Mouse (Mus musculus) stomach, embryonic 16.5 days (tissue): ENCODE data around the gene Klhl40. TPM values are rescaled to one million over a fixed set of nuclear protein-coding genes. Genes with fewer than 3 reads are reported as not detected.
A peak's percentile ranks its signal among the peaks of the same experiment; 100 is the strongest.

Experiments used
- ATAC-seq: fragments of 200-750 bp; cut with Nextera tagmentation; 2 replicates; pipeline ENCODE4 v1.8.0; 2017; ENCODE audit warnings: moderate number of reproducible peaks, moderate TSS enrichment; ENCODE audit not compliant: insufficient read depth, low FRiP score
- H3K27ac ChIP-seq: fragments of 300-500 bp; sonication (generic); 2 replicates; pipeline ENCODE4 v1.5.1; 2014; ENCODE audit warnings: low read length
- H3K27me3 ChIP-seq: fragments of 300-500 bp; sonication (generic); 2 replicates; pipeline ENCODE4 v1.6.1; 2014; ENCODE audit warnings: low read length, control low read depth, mixed read lengths; ENCODE audit not compliant: control insufficient read depth, insufficient read depth
- H3K36me3 ChIP-seq: fragments of 300-500 bp; sonication (generic); 2 replicates; pipeline ENCODE4 v1.6.1; 2014; ENCODE audit warnings: low read length; ENCODE audit not compliant: control insufficient read depth, insufficient read depth
- H3K4me1 ChIP-seq: fragments of 300-500 bp; sonication (generic); 2 replicates; pipeline ENCODE4 v1.6.1; 2014; ENCODE audit warnings: low read length, control low read depth, mixed read lengths; ENCODE audit not compliant: control insufficient read depth, insufficient read depth
- H3K4me2 ChIP-seq: fragments of 300-500 bp; sonication (generic); 2 replicates; pipeline ENCODE4 v1.6.1; 2014; ENCODE audit warnings: low read depth, low read length, mixed read lengths
- H3K4me3 ChIP-seq: fragments of 300-500 bp; sonication (generic); replicated peaks from 2 replicates; pipeline ENCODE4 v1.5.1; 2014; ENCODE audit warnings: mild to moderate bottlenecking, low read length
- H3K9ac ChIP-seq: fragments of 300-500 bp; sonication (generic); 2 replicates; pipeline ENCODE4 v1.6.1; 2014; ENCODE audit warnings: low read length
- H3K9me3 ChIP-seq: fragments of 300-500 bp; sonication (generic); replicated peaks from 2 replicates; pipeline ENCODE4 v1.6.1; 2016; ENCODE audit warnings: low read length, control low read depth; ENCODE audit not compliant: control insufficient read depth
- WGBS: fragments of 180-500 bp; shearing (Covaris S2); extraction: QIAGEN DNeasy Blood & Tissue Kit; methylation state at CpG from one replicate; pipeline ENCODE4 v1.1.7; 2014; 5-methylcytosine and 5-hydroxymethylcytosine counted together
- polyA plus RNA-seq: library from polyadenylated mRNA; unstranded; fragments of >200 nt; fragmentation: Nextera tagmentation; extraction: Ambion mirVana; gene quantifications from 2 replicates; pipeline ENCODE4 v1.2.1, GENCODE M21; 2015

Gene Klhl40
- polyA plus RNA-seq, result 0.45 and 8.0 TPM in 2 replicates

GRCm38 (mm10) chr9:121777484-121778065, at the start of gene Klhl40:
Gene Klhl40 (plus strand): TSS chr9:121777607.
- no peak within 1 kb of the TSS for H3K27ac ChIP-seq
- 16% methylated on average over 30 of the region's 30 CpGs for WGBS
- 0 out of 2 replicates have a peak, but pooled peaks have one; percentile 23 for ATAC-seq
- H3K4me3 ChIP-seq, result peak within 1 kb of the TSS; percentile 36
- peaks cover 6% of the 10 kb centered on the region; the same call in 1 of the 2 replicates for H3K4me1 ChIP-seq
- H3K36me3 ChIP-seq, result no peaks in the 10 kb centered on the region
- peak within 1 kb of the TSS; percentile 40; the same call in 1 of the 2 replicates for H3K9ac ChIP-seq
- H3K9me3 ChIP-seq, result no peaks in the 10 kb centered on the region
- H3K27me3 ChIP-seq, result peaks cover 34% of the 10 kb centered on the region
- peak within 1 kb of the TSS; percentile 61 for H3K4me2 ChIP-seq

DNA sequence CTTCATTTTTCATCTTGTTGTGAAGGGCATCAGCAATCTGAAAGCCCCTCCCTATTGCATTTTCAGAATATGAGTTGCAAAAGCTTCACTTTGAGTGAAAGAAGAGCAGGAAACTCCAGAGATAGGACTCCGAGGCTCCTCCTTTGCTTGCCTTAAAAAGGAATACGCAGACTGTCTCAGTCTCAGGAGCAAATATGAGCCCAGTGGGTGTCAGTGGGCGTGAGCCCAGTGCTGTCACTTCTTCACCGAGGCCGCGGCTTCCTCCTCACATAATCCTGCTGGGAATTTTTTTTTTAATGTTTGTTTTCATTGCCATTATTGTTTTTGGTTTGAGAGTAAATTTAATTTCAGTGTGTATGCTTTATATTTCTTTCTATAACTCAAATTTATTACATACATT, 36.9 kb upstream of the Klhl40 start:
- no peak overlapping the region for H3K4me2 ChIP-seq
- ATAC-seq, result no peak
- no peaks in the 10 kb centered on the region for H3K9me3 ChIP-seq
- H3K9ac ChIP-seq, result no peak overlapping the region
- H3K36me3 ChIP-seq, result peaks cover 13% of the 10 kb centered on the region
- no peaks in the 10 kb centered on the region for H3K4me1 ChIP-seq
- H3K27me3 ChIP-seq, result no peaks in the 10 kb centered on the region
- 86% methylated on average over 6 of the region's 6 CpGs for WGBS
- no peak overlapping the region for H3K4me3 ChIP-seq
- H3K27ac ChIP-seq, result no peak overlapping the region

GRCm38 (mm10) chr9:121741168-121741567, 36.2 kb upstream of the Klhl40 start:
- no peak overlapping the region for H3K4me2 ChIP-seq
- no peak overlapping the region for H3K9ac ChIP-seq
- no peak overlapping the region for H3K27ac ChIP-seq
- H3K9me3 ChIP-seq, result no peaks in the 10 kb centered on the region
- no peak for ATAC-seq
- WGBS, result 94% methylated on average over 3 of the region's 3 CpGs
- no peak overlapping the region for H3K4me3 ChIP-seq
- peaks cover 11% of the 10 kb centered on the region for H3K36me3 ChIP-seq
- H3K4me1 ChIP-seq, result no peaks in the 10 kb centered on the region
- H3K27me3 ChIP-seq, result no peaks in the 10 kb centered on the region

GRCm38 (mm10) chr9:121744051-121744450, 33.4 kb upstream of the Klhl40 start:
- no peak overlapping the region for H3K27ac ChIP-seq
- H3K4me2 ChIP-seq, result no peak overlapping the region
- no peaks in the 10 kb centered on the region for H3K27me3 ChIP-seq
- no peak overlapping the region for H3K9ac ChIP-seq
- H3K36me3 ChIP-seq, result peaks cover 16% of the 10 kb centered on the region
- ATAC-seq, result no peak
- H3K4me1 ChIP-seq, result no peaks in the 10 kb centered on the region
- H3K9me3 ChIP-seq, result no peaks in the 10 kb centered on the region
- H3K4me3 ChIP-seq, result no peak overlapping the region
- 81% methylated on average over 8 of the region's 8 CpGs for WGBS

- no peaks in the 10 kb centered on the region for H3K4me1 ChIP-seq
- H3K9me3 ChIP-seq, result no peaks in the 10 kb centered on the region
- H3K4me3 ChIP-seq, result no peak overlapping the region
- no peak overlapping the region for H3K4me2 ChIP-seq
- H3K27me3 ChIP-seq, result no peaks in the 10 kb centered on the region
- ATAC-seq, result no peak
- no peak overlapping the region for H3K27ac ChIP-seq
- no peak overlapping the region for H3K9ac ChIP-seq
- WGBS, result 93% methylated on average over 9 of the region's 9 CpGs
- H3K36me3 ChIP-seq, result peaks cover 24% of the 10 kb centered on the region
Measured at GRCm38 (mm10) chr9:121752774-121753173, 24.6 kb upstream of the Klhl40 start.

GRCm38 (mm10) chr9:121754624-121755023, 22.8 kb upstream of the Klhl40 start:
- H3K36me3 ChIP-seq, result peaks cover 24% of the 10 kb centered on the region
- no peak overlapping the region for H3K4me3 ChIP-seq
- no peak for ATAC-seq
- H3K27me3 ChIP-seq, result no peaks in the 10 kb centered on the region
- H3K4me2 ChIP-seq, result no peak overlapping the region
- peaks cover 8% of the 10 kb centered on the region; the same call in 1 of the 2 replicates for H3K4me1 ChIP-seq
- H3K27ac ChIP-seq, result no peak overlapping the region
- 87% methylated on average over 3 of the region's 3 CpGs for WGBS
- no peaks in the 10 kb centered on the region for H3K9me3 ChIP-seq
- no peak overlapping the region for H3K9ac ChIP-seq

GRCm38 (mm10) chr9:121756785-121757184, 20.6 kb upstream of the Klhl40 start:
- no peak for ATAC-seq
- Histone ChIP-seq H3K9ac (no peak overlapping the region), H3K27ac (no peak overlapping the region), H3K36me3 (peaks cover 18% of the 10 kb centered on the region), H3K4me1 (peaks cover 19% of the 10 kb centered on the region), H3K27me3 (no peaks in the 10 kb centered on the region), H3K4me3 (no peak overlapping the region), H3K4me2 (no peak overlapping the region), H3K9me3 (no peaks in the 10 kb centered on the region)
- 81% methylated on average over 3 of the region's 3 CpGs for WGBS

GRCm38 (mm10) chr9:121757432-121757831, 20.0 kb upstream of the Klhl40 start:
- ATAC-seq, result no peak
- H3K4me3 ChIP-seq, result no peak overlapping the region
- no peaks in the 10 kb centered on the region for H3K27me3 ChIP-seq
- no peak overlapping the region for H3K4me2 ChIP-seq
- peaks cover 13% of the 10 kb centered on the region for H3K36me3 ChIP-seq
- peaks cover 19% of the 10 kb centered on the region for H3K4me1 ChIP-seq
- WGBS, result 57% methylated on average over 3 of the region's 3 CpGs
- H3K9ac ChIP-seq, result no peak overlapping the region
- no peaks in the 10 kb centered on the region for H3K9me3 ChIP-seq
- H3K27ac ChIP-seq, result peak overlapping the region; percentile 36; the same call in 1 of the 2 replicates

DNA sequence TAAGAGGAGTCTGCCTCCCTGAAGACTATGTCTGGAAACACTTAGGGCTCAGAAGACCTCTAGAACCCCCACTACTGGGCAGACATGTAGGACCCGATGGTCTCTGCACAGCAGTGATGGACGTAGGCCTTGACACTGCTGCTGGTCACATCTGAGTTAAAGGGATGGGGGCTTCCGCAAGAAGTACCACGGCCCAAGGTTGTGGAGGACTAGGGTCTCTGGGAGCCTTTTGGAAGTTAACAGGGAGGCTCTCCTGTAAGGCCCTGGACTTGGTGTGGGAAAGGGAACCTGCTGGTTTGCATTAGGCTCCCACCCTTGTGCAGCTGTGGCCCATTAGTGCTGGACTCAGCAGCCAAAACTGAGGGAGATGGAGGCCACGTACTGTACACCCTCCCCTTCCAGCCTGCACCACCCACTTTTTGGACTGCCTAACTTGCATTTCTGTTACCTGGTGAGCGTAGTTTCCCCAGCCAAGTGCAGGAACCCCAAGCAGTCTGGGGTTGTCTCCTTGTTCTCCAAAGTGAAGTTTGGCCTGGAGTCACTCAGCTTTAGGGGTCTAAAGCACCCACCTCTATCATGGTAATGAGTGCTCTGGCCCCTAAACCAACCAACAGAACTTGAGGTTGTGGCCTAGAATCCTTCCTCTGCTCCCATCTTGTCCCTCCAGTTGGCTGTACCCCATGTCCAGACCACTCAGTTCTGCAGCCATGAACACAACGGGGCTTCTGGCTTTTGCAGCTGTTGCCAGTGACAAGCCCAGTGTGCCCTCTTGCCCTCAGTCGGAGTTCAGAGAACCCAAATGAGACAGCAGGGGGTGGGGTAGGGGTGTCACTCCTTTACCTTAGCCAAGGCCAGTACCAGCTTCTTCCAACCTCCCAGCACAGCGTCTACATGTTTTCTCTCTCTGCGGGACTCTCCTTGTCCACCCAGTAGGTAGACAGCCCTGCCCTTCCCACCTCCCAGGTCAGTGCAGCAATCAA, 19.3 kb upstream of the Klhl40 start:
- H3K9ac ChIP-seq, result peak overlapping the region; percentile 96

More for the DNA sequence above, 19.3 kb upstream of the Klhl40 start:
- peak overlapping the region; percentile 89 for H3K4me2 ChIP-seq
- H3K36me3 ChIP-seq, result peaks cover 9% of the 10 kb centered on the region; the same call in 1 of the 2 replicates
- no peaks in the 10 kb centered on the region for H3K27me3 ChIP-seq
- ATAC-seq, result no peak
- WGBS, result 46% methylated on average over 10 of the region's 10 CpGs
- peak overlapping the region; percentile 87 for H3K4me3 ChIP-seq
- no peaks in the 10 kb centered on the region for H3K9me3 ChIP-seq
- H3K4me1 ChIP-seq, result peaks cover 19% of the 10 kb centered on the region
- peak overlapping the region; percentile 90 for H3K27ac ChIP-seq
